Mouse (Mus musculus) thymus, adult 2 months (tissue): ENCODE data around the gene Tgfb1i1.

Experiments
- CTCF ChIP-seq: fragments of 200-500 bp; IDR thresholded peaks from 2 replicates; pipeline ENCODE4 v1.5.1; 2012; ENCODE audit warnings: mild to moderate bottlenecking, control low read depth, low read length, moderate library complexity, borderline replicate concordance; ENCODE audit not compliant: control insufficient read depth, poor library complexity, insufficient read depth; ENCODE audit errors: extremely low read depth
- POLR2A ChIP-seq: fragments of 200-500 bp; IDR thresholded peaks from 2 replicates; pipeline ENCODE4 v1.6.1; 2012; ENCODE audit warnings: mild to moderate bottlenecking, low read length, control low read depth, moderate library complexity; ENCODE audit not compliant: control insufficient read depth, poor library complexity, insufficient read depth; ENCODE audit errors: extremely low read depth

DNA sequence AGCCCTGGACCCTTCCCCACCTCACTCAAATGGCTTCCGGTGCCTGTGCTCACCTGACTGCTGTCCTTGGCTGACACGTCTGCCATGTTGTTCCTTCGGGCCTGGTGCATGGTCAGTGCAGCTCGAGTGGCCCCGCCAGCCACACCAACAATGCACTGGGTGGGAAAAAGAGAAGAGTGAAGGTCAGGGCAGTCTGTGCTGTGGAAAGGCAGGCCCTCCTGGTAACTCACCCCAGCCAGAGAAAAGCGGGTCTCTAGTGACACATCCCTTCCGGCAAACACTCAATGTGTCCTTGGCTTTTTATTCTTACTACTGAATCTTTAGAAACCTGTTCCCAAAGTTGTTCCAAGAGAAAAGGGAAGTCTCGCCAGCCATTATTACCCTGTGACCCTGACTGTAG is 38.4 kb downstream of the Tgfb1i1 start:
- TF ChIP-seq CTCF (no peak), POLR2A (no peak)
